Mouse (Mus musculus) erythroid progenitor cell, adult 5-6 weeks (primary cell): ENCODE results near the gene Fcrl1. TPM values are rescaled to one million over a fixed set of nuclear protein-coding genes. Genes with fewer than 3 reads are reported as not detected.

Experiments used
- ATAC-seq: replicated peaks from 2 replicates; pipeline ENCODE4 v1.8.0; 2016; ENCODE audit warnings: moderate number of reproducible peaks, mild to moderate bottlenecking, moderate TSS enrichment, inconsistent platforms; ENCODE audit not compliant: poor library complexity, low FRiP score, severe bottlenecking
- total RNA-seq, 2 experiments: library from RNA; stranded (forward) in 1 of 2; stranded (reverse) in 1 of 2; fragments of 150-400 nt in 1 of 2; fragments of 186-747, 209-891 nt in 1 of 2; gene quantifications; 2 replicates each; pipeline versions ENCODE4 v1.2.3 to v1.2.4; 2015 to 2017; ENCODE audit warnings: low replicate concordance in 2 of 2

The Fcrl1 gene
- total RNA-seq, 2 experiments from 2014 or later: 0.08 to 5.0 TPM

DNA sequence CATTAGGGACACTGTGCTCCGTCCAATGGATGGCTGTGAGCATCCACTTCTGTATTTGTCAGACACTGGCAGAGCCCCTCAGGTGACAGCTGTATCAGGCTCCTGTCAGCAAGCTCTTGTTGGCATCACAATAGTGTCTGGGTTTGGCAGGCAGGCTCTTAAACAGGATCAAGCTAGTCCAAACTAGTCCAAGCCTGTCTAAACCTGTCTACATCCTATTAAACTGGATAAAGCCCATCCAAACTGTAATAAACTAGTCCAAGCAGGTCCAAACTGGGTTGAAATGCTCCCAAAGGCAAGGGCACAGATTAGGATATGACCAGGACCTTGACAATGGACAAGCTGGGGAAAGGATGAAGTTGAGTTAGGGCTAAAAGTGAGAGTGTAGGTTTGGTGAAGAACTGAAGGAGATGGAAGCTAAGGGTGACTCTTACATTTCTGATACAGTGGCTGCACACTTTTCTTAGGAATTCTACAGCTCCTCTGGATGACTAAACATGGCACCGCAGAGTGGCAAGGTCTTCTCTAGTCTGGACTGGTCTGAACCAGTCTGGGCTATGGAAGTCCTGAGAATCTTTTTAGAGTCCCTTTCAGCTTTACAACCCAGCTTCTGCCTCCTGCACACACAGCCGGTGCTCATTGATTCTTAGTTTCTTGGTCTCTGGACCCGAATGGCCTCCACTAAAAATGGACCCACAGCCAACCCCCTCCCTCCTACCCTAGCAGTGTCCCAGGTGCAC, 33.2 kb downstream of the Fcrl1 start:
- ATAC-seq: no peak

DNA sequence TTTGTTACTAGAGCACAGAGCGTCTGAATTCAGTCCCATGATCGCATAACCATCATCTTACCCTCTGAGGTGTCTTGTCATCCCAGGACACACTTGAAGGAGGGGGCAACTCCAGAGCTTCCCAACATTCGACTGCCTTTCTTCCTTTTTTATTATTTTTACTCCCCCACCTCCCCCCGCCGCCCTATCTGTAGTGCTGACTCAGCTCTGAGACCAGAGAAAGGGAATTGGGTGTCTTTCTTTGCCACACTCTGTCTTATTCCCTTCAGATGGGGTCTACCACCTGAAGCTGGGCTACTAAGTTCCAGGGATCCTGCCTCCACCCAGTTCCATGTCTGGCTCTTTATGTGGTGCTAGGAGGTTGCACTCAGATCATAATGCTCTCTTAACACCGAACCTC, 34.4 kb downstream of the Fcrl1 start:
- ATAC-seq: no peak

GRCm38 (mm10) chr3:87411150-87411549, 35.0 kb downstream of the Fcrl1 start:
- peak; percentile 63 for ATAC-seq

DNA sequence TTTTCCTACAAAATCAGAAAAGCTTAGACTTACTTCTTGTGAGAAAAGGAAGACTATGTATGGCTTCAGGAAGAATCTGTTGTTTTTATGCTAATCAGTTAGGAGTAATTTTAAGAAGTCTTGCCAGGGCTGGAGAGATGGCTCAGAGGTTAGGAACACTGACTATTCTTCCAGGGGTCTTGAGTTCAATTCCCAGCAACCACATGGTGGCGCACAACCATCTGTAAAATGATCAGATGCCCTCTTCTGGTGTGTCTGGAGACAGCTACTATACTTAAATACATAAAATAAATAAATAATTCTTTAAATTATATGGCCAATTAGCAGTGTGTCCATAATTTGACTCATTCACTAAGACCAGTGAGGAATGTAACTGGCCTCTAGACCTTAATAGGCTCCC, 44.5 kb downstream of the Fcrl1 start:
- ATAC-seq: no peak

- no peak for ATAC-seq
Observed at GRCm38 (mm10) chr3:87422386-87422910, 46.3 kb downstream of the Fcrl1 start.

- no peak for ATAC-seq
Observed at GRCm38 (mm10) chr3:87435479-87435878, 59.3 kb downstream of the Fcrl1 start, which contains the start of gene Fcrl5. Gene Fcrl5, plus strand, starts transcription at chr3:87435773.

DNA sequence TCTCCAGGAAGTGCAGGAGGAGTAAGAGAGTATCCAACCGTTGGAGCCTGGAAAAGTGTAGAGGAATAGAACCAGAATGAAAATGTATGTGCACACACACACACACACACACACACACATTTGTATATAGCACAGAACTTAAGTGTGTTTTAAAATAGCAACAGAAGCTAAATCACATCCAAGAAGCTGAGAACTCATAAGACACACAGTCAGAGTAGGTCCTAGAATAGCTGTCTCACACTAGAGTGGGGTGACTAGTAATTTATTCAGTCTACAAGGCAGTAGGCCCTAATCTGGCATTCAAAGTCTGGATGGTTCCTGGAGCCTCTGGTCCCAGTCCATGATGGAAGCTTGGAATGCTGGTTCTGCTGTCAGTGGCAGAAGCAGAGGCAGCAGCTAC, 64.4 kb downstream of the Fcrl1 start:
- ATAC-seq: no peak

- no peak for ATAC-seq
Observed at GRCm38 (mm10) chr3:87443968-87444367, 67.8 kb downstream of the Fcrl1 start.

Other genes with a start within 250 kb of the Fcrl1 start
- gene Kirrel, start 201.6 kb upstream of the Fcrl1 start, total RNA-seq (2015; ENCODE audit: low replicate concordance): not detected in 2 replicates
- gene Kirrel, start 201.6 kb upstream of the Fcrl1 start, total RNA-seq (2017; ENCODE audit: low replicate concordance): not detected in 2 replicates
- gene Fcrls, start 112.6 kb upstream of the Fcrl1 start, total RNA-seq (2015; ENCODE audit: low replicate concordance): not detected in 2 replicates
- gene Fcrls, start 112.6 kb upstream of the Fcrl1 start, total RNA-seq (2017; ENCODE audit: low replicate concordance): not detected in 2 replicates
- 17.7 and 18.9 TPM in 2 replicates for gene Cd5l, start 18.5 kb upstream of the Fcrl1 start, total RNA-seq (2015; ENCODE audit: low replicate concordance)
- gene Cd5l, start 18.5 kb upstream of the Fcrl1 start, total RNA-seq (2017; ENCODE audit: low replicate concordance): 34.0 and 34.9 TPM in 2 replicates
- gene Fcrl5, start 59.4 kb downstream of the Fcrl1 start, total RNA-seq (2015; ENCODE audit: low replicate concordance): 1.1 TPM in 1 of 2 replicates, not detected in the other
- gene Fcrl5, start 59.4 kb downstream of the Fcrl1 start, total RNA-seq (2017; ENCODE audit: low replicate concordance): 0.08 TPM in 1 of 2 replicates, not detected in the other
- gene Etv3, start 149.0 kb downstream of the Fcrl1 start, total RNA-seq (2015; ENCODE audit: low replicate concordance): 3.2 and 4.6 TPM in 2 replicates
- 1.1 and 4.5 TPM in 2 replicates for gene Etv3, start 149.0 kb downstream of the Fcrl1 start, total RNA-seq (2017; ENCODE audit: low replicate concordance)
- gene Arhgef11, start 241.2 kb downstream of the Fcrl1 start, total RNA-seq (2015; ENCODE audit: low replicate concordance): 2.5 and 4.0 TPM in 2 replicates
- 1.0 and 1.6 TPM in 2 replicates for gene Arhgef11, start 241.2 kb downstream of the Fcrl1 start, total RNA-seq (2017; ENCODE audit: low replicate concordance)